Mouse (Mus musculus): ENCODE measurements around the gene Ldha.
A peak's percentile ranks its signal among the peaks of the same experiment; 100 is the strongest.
"Not testable (repeated sequence)": the region's sequence is repeated elsewhere in the genome, so short reads cannot be mapped to it uniquely, and the experiment has no call there.

The Ldha gene

GRCm38 (mm10) chr7:46840787-46841525 is at the start of gene Ldha:
Gene Ldha, plus strand, starts transcription at chr7:46841475.
- DNase-seq (ENCODE audit: low spot score): no peak

GRCm38 (mm10) chr7:46793871-46794270 is 47.4 kb upstream of the Ldha start:
- no peak for DNase-seq (ENCODE audit: low spot score)

- peak; percentile 98 for DNase-seq (ENCODE audit: low spot score)
Observed at GRCm38 (mm10) chr7:46795287-46796205, 45.7 kb upstream of the Ldha start, which contains the start of the genes Hps5 and Gtf2h1. Gene Hps5, minus strand, starts transcription at chr7:46796064. Gene Gtf2h1, plus strand, starts transcription at chr7:46796103.

- DNase-seq (ENCODE audit: low spot score): no peak
Observed at GRCm38 (mm10) chr7:46796206-46796679, 45.0 kb upstream of the Ldha start.

GRCm38 (mm10) chr7:46796779-46797178 is 44.5 kb upstream of the Ldha start:
- no peak for DNase-seq (ENCODE audit: low spot score)

- no peak for DNase-seq (ENCODE audit: low spot score)
Observed at GRCm38 (mm10) chr7:46810325-46810724, 30.9 kb upstream of the Ldha start.

GRCm38 (mm10) chr7:46814012-46814411 is 27.3 kb upstream of the Ldha start:
- DNase-seq (ENCODE audit: low spot score): no peak

GRCm38 (mm10) chr7:46820876-46821632 is 20.2 kb upstream of the Ldha start:
- DNase-seq (ENCODE audit: low spot score): not testable (repeated sequence)

GRCm38 (mm10) chr7:46827046-46827802 is 14.1 kb upstream of the Ldha start:
- no peak for DNase-seq (ENCODE audit: low spot score)

- DNase-seq (ENCODE audit: low spot score): no peak
Observed at GRCm38 (mm10) chr7:46827803-46828184, 13.5 kb upstream of the Ldha start.

- DNase-seq (ENCODE audit: low spot score): no peak
Observed at GRCm38 (mm10) chr7:46829911-46830310, 11.4 kb upstream of the Ldha start.

GRCm38 (mm10) chr7:46830799-46831590 is 10.3 kb upstream of the Ldha start:
- no peak for DNase-seq (ENCODE audit: low spot score)

- DNase-seq (ENCODE audit: low spot score): no peak
Observed at GRCm38 (mm10) chr7:46831693-46832092, 9.6 kb upstream of the Ldha start.

GRCm38 (mm10) chr7:46832112-46832810 is 9.0 kb upstream of the Ldha start:
- DNase-seq (ENCODE audit: low spot score): not testable (repeated sequence)

- no peak for DNase-seq (ENCODE audit: low spot score)
Observed at GRCm38 (mm10) chr7:46833266-46833665, 8.0 kb upstream of the Ldha start.

- no peak for DNase-seq (ENCODE audit: low spot score)
Observed at GRCm38 (mm10) chr7:46833670-46834255, 7.5 kb upstream of the Ldha start.

GRCm38 (mm10) chr7:46834994-46835610 is 6.2 kb upstream of the Ldha start:
- no peak for DNase-seq (ENCODE audit: low spot score)

- no peak for DNase-seq (ENCODE audit: low spot score)
Observed at GRCm38 (mm10) chr7:46836357-46836756, 4.9 kb upstream of the Ldha start.

GRCm38 (mm10) chr7:46837073-46837472 is 4.2 kb upstream of the Ldha start:
- no peak for DNase-seq (ENCODE audit: low spot score)
